Mouse (Mus musculus) neural tube, embryonic 14.5 days (tissue): ENCODE measurements around the gene Nr0b1. TPM values are rescaled to one million over a fixed set of nuclear protein-coding genes. Genes with fewer than 3 reads are reported as not detected.

Experiments used
- ATAC-seq: fragments of 200-750 bp; cut with Nextera tagmentation; 2 replicates; pipeline ENCODE4 v1.8.0; 2017; ENCODE audit warnings: low read depth, mild to moderate bottlenecking, moderate TSS enrichment, moderate library complexity
- H3K27ac ChIP-seq: fragments of 300-500 bp; sonication (generic); 2 replicates; pipeline ENCODE4 v1.5.1; 2014; ENCODE audit warnings: low read depth, mild to moderate bottlenecking, control low read depth, low read length, moderate library complexity, mixed read lengths
- H3K27me3 ChIP-seq: fragments of 300-500 bp; sonication (generic); 2 replicates; pipeline ENCODE4 v1.6.1; 2014; ENCODE audit warnings: low read length; ENCODE audit not compliant: control insufficient read depth, insufficient read depth
- H3K36me3 ChIP-seq: fragments of 300-500 bp; sonication (generic); 2 replicates; pipeline ENCODE4 v1.6.1; 2014; ENCODE audit warnings: low read length, mixed read lengths; ENCODE audit not compliant: control insufficient read depth, insufficient read depth
- H3K4me1 ChIP-seq: fragments of 300-500 bp; sonication (generic); 2 replicates; pipeline ENCODE4 v1.6.1; 2014; ENCODE audit warnings: low read length; ENCODE audit not compliant: control insufficient read depth, insufficient read depth
- H3K4me2 ChIP-seq: fragments of 300-500 bp; sonication (generic); 2 replicates; pipeline ENCODE4 v1.6.1; 2014; ENCODE audit warnings: mild to moderate bottlenecking, low read depth, low read length, control low read depth
- H3K4me3 ChIP-seq: fragments of 300-500 bp; sonication (generic); 2 replicates; pipeline ENCODE4 v1.5.1; 2014; ENCODE audit warnings: low read depth, low read length, control low read depth, mixed read lengths
- H3K9ac ChIP-seq: fragments of 300-500 bp; sonication (generic); replicated peaks from 2 replicates; pipeline ENCODE4 v1.6.1; 2014; ENCODE audit warnings: low read depth, mild to moderate bottlenecking, control low read depth, low read length, mixed read lengths
- H3K9me3 ChIP-seq: fragments of 300-500 bp; sonication (generic); 2 replicates; pipeline ENCODE4 v1.6.1; 2016; ENCODE audit warnings: low read length; ENCODE audit not compliant: control insufficient read depth
- WGBS: fragments of 180-500 bp; shearing (Covaris S2); extraction: QIAGEN DNeasy Blood & Tissue Kit; methylation state at CpG from one replicate; pipeline ENCODE4 v1.1.7; 2014; 5-methylcytosine and 5-hydroxymethylcytosine counted together
- polyA plus RNA-seq: library from polyadenylated mRNA; unstranded; fragments of >200 nt; fragmentation: Nextera tagmentation; extraction: Ambion mirVana; gene quantifications from 2 replicates; pipeline ENCODE4 v1.2.1, GENCODE M21; 2014

Gene Nr0b1
- polyA plus RNA-seq = 0.99 and 1.1 TPM in 2 replicates

DNA sequence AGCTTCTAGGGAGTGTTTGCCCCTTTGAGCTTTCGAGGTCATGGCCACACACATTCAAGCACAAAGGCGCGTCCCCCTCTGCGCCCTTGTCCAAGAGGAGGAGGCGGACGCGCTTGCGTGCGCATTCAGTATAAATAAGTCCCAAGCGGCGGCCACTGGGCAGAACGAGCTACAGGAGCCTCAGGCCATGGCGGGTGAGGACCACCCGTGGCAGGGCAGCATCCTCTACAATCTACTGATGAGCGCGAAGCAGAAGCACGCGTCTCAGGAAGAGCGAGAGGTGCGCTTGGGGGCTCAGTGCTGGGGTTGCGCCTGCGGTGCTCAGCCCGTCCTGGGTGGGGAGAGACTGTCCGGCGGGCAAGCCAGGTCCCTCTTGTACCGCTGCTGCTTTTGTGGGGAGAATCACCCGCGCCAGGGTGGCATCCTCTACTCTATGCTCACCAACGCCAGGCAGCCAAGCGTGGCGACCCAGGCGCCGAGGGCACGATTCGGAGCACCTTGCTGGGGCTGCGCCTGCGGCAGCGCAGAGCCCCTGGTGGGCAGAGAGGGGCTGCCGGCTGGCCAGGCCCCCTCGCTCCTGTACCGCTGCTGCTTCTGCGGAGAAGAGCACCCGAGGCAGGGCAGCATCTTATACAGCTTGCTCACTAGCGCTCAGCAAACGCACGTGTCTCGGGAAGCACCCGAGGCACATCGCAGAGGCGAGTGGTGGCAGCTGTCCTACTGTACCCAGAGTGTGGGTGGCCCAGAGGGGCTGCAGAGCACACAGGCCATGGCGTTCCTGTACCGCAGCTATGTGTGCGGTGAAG is at the start of gene Nr0b1:
TSS of gene Nr0b1 (plus strand) at position 151 of the 806 bp plus-strand sequence.
- Histone ChIP-seq H3K9ac (peak within 1 kb of the TSS; percentile 39; the same call in 1 of the 2 replicates), H3K4me1 (no peaks in the 10 kb centered on the region), H3K9me3 (no peaks in the 10 kb centered on the region), H3K36me3 (no peaks in the 10 kb centered on the region), H3K27ac (no peak within 1 kb of the TSS), H3K27me3 (no peaks in the 10 kb centered on the region), H3K4me2 (peak within 1 kb of the TSS; percentile 71), H3K4me3 (peak within 1 kb of the TSS; percentile 35)
- ATAC-seq = peak; percentile 86
- WGBS = 19% methylated on average over 51 of the region's 53 CpGs

DNA sequence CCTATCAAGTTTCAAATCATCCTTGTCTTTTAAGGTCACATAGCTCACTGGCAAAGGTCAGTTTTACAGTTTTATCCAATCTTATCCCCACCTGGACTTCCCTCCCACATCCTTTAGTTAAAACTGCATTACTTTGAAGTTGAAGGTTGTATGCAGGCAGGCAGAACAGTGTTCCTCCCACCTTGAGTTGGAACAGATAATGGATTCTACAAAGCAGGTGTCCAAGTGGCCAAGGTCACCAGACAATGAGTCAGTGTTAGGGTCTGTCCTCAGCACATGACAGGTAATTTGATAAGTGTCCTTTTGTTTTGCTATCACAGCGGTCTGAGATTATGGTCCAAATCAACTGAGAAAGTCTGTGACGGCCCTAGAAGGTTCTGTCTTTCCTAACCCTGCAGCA is 4.3 kb upstream of the Nr0b1 start:
- no peak for ATAC-seq
- no peaks in the 10 kb centered on the region for H3K4me1 ChIP-seq
- H3K27me3 ChIP-seq = no peaks in the 10 kb centered on the region
- H3K9me3 ChIP-seq = no peaks in the 10 kb centered on the region
- H3K4me3 ChIP-seq = no peak overlapping the region
- no peak overlapping the region for H3K4me2 ChIP-seq
- H3K36me3 ChIP-seq = no peaks in the 10 kb centered on the region
- no peak overlapping the region for H3K27ac ChIP-seq
- H3K9ac ChIP-seq = no peak overlapping the region
- 92% methylated on average over 2 of the region's 2 CpGs for WGBS

DNA sequence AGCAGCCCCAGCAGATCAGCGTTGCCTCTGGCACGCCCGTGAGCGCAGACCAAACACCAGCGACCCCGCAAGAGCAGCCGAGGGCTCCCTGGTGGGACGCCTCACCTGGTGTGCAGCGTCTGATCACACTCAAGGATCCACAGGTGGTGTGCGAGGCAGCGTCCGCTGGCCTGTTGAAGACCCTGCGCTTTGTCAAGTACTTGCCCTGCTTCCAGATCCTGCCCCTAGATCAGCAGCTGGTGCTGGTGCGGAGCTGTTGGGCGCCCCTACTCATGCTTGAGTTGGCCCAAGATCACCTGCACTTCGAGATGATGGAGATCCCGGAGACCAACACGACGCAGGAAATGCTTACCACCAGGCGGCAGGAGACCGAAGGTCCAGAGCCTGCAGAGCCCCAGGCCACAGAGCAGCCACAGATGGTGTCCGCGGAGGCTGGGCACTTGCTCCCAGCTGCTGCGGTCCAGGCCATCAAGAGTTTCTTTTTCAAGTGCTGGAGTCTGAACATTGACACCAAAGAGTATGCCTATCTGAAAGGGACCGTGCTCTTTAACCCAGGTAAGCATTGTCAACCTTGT is 943 bp downstream of the Nr0b1 start:
- Histone ChIP-seq H3K27me3 (no peaks in the 10 kb centered on the region), H3K27ac (no peak overlapping the region), H3K4me2 (peak overlapping the region; percentile 71), H3K4me1 (no peaks in the 10 kb centered on the region), H3K9me3 (no peaks in the 10 kb centered on the region), H3K36me3 (no peaks in the 10 kb centered on the region), H3K9ac (no peak overlapping the region), H3K4me3 (peak overlapping the region; percentile 35)
- peak; percentile 45; the same call in 1 of the 2 replicates for ATAC-seq
- 23% methylated on average over 20 of the region's 25 CpGs for WGBS

DNA sequence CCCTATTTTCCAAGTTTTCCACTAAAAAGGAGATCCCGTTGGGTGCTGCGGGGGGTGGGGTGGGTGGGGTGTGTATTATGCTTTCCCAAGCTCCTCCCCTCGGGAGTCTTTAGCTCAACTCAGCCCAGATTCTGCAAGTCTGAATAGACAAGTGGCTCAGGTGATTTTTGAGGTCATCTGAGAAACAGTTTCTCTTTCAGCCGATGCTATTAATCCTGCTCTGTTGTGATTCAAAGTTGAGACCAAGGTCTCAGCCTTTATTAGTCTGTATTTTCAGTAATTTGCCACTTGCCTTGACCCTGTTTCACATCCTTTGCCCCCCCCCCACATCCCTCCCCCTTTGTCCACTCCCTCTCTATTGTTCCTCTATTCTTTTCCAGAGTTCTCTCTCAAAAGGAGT is 1.8 kb downstream of the Nr0b1 start:
- Histone ChIP-seq H3K4me2 (no peak overlapping the region), H3K4me1 (no peaks in the 10 kb centered on the region), H3K9me3 (no peaks in the 10 kb centered on the region), H3K36me3 (no peaks in the 10 kb centered on the region), H3K4me3 (no peak overlapping the region), H3K9ac (no peak overlapping the region), H3K27ac (no peak overlapping the region), H3K27me3 (no peaks in the 10 kb centered on the region)
- WGBS = 41% methylated on average over 4 of the region's 4 CpGs
- no peak for ATAC-seq

- ATAC-seq = no peak
- H3K27me3 ChIP-seq = no peaks in the 10 kb centered on the region
- H3K4me2 ChIP-seq = no peak overlapping the region
- no peak overlapping the region for H3K27ac ChIP-seq
- H3K4me1 ChIP-seq = no peaks in the 10 kb centered on the region
- no peak overlapping the region for H3K4me3 ChIP-seq
- WGBS = no CpG with 5 or more reads among the region's 1 CpGs
- no peak overlapping the region for H3K9ac ChIP-seq
- H3K9me3 ChIP-seq = no peaks in the 10 kb centered on the region
- no peaks in the 10 kb centered on the region for H3K36me3 ChIP-seq
These were observed 45.7 kb downstream of the Nr0b1 start for GRCm38 (mm10) chrX:86237246-86237645.

Other genes starting within 250 kb of the Nr0b1 start
- gene Samt3, start 147.6 kb upstream of the Nr0b1 start, polyA plus RNA-seq = not detected in 2 replicates
- not detected in 2 replicates for gene Mageb4, start 113.3 kb downstream of the Nr0b1 start, polyA plus RNA-seq